Mouse (Mus musculus) CD4-positive, CD25-positive, alpha-beta regulatory T cell, adult 9 weeks (primary cell): ENCODE data around the gene Zmat5. TPM values are rescaled to one million over a fixed set of nuclear protein-coding genes. Genes with fewer than 3 reads are reported as not detected.

Source experiments
- polyA plus RNA-seq: library from polyadenylated mRNA; unstranded; fragments of 100-300 nt; shearing (Covaris generic); gene quantifications from one replicate; pipeline ENCODE4 v1.2.1, GENCODE M21; 2017

Gene Zmat5
- 114 TPM for polyA plus RNA-seq

DNA sequence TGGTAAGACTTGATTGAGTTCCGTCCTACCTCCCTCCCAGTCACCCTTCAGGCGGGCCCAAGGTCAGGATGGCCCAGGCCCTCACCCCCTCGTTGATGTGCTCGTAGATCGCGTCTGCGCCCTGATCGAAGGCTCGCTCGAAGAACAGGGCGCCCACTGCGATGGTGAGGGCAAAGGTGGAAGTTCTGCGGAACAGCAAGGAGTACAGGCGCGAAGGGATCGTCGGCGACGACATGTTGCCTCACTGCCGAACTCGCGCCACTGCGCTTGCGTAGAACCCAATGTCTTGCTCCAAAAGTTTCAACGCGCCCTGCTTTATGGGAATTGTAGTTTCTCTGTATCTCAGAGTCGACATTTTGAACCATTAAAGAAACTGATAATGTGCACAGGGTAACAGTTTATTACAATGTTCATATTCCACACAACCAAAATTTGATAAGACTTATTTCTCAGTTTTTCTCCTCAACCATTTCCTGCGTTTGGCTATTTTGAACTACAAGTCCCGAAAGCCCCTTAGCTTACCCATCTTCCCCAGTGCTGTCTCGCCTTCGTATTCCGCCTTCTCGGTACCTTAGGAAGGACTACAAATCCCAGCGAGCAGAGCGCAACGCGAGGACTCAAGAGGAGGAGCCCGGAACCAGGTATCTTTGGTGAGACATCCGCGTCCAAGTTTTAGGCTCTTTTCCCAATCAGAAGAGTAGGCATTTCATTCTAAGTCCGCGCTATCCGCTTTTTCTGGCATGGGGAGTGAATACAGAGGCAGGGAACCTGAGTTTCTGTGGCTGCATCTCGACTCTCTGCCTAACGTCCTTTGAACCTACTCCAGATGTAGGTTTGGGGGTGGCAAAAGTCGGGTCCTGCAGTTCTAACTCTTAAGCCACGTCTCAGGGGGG is at the start of gene Zmat5, which contains the start of gene Uqcr10:
TSS of gene Zmat5 (plus strand) at position 607 of the 893 bp plus-strand sequence.
TSS of gene Uqcr10 (minus strand) at position 271 of the 893 bp plus-strand sequence.

DNA sequence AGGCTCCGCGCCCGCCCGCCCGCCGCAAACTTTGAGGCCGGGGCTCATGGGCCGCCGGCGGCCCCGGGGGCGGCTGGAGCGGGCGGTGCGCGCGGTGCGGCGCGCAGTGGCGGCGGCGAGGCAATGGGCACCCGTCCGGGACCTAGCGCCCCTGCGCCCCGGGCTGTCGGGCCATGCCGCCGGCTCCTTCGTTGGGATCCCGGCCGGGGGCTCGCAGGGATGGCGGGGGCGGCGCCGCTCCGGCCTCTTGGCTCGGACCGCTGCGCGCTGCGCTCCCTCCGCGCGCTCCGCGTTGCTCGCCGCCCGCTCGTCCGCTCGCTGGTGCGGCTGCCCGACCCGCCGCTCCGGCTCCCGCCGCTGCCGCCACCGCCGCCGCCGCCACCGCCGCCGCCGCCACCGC is 42.3 kb downstream of the Zmat5 start, which contains the start of gene Cabp7:
TSS of gene Cabp7 (minus strand) at position 46 of the 400 bp plus-strand sequence.

Other genes starting within 250 kb of the Zmat5 start
- gene Mtmr3, start 109.8 kb upstream of the Zmat5 start, polyA plus RNA-seq = 47.1 TPM
- gene Gm11032, start 84.6 kb upstream of the Zmat5 start, polyA plus RNA-seq = not detected
- gene Ascc2, start 66.9 kb upstream of the Zmat5 start, polyA plus RNA-seq = 49.5 TPM
- gene Uqcr10, start 336 bp upstream of the Zmat5 start, polyA plus RNA-seq = 469 TPM
- gene Cabp7, start 42.1 kb downstream of the Zmat5 start, polyA plus RNA-seq = not detected
- 27.2 TPM for gene Nf2, start 144.9 kb downstream of the Zmat5 start, polyA plus RNA-seq
- 45.5 TPM for gene Nipsnap1, start 169.3 kb downstream of the Zmat5 start, polyA plus RNA-seq
- 56.0 TPM for gene Thoc5, start 190.6 kb downstream of the Zmat5 start, polyA plus RNA-seq
- gene Nefh, start 243.4 kb downstream of the Zmat5 start, polyA plus RNA-seq = 5.5 TPM